Mouse (Mus musculus): Measurements from ENCODE around the gene Hace1.

GRCm38 (mm10) chr10:45711348-45711747 is 133.7 kb downstream of the Hace1 start:
- TF ChIP-seq CTCF (IDR thresholded peaks at IDR 0.05), result no peak
- no peak for TF ChIP-seq EP300 (IDR thresholded peaks at IDR 0.05)

All from lung, postnatal 0 days (tissue).